Mouse (Mus musculus): ENCODE data around the gene Rassf3.

The Rassf3 gene

DNA sequence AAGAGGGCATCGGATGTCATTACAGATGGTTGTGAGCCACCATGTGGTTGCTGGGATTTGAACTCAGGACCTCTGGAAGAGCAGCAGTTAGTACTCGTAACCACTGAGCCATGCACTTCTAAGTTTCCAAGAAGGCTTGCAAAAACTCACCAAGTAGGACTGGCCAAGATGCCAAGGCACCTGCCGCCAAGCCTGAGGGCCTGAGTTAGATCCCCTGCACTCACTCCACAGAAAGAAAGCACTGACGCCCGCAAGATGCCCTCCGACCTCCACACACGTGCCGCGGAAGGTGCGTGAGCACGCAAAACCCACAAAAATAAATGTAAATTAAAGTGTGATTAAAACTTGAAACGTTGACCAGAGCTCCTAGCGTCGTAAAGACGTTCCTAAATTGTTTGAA is 111.8 kb downstream of the Rassf3 start:
- DNase-seq = peak; percentile 21 to 28

DNA sequence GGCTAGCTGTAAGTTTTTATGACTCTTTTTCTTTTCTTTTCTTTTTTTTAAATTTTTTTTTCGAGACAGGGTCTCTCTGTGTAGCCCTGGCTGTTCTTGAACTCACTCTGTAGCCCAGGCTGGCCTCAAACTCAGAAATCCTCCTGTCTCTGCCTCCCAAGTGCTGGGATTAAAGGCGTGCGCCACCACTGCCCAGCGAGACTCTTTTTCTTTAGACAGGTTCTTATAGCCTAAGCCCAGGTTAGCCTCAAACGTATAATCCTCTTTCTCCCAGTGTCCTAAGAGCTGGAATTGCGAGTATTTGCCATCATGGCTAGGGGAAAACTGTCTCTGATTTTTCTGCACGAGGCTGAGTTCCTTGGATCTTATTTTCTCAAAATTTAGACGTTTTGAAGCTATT is 112.9 kb downstream of the Rassf3 start:
- no peak for DNase-seq

DNA sequence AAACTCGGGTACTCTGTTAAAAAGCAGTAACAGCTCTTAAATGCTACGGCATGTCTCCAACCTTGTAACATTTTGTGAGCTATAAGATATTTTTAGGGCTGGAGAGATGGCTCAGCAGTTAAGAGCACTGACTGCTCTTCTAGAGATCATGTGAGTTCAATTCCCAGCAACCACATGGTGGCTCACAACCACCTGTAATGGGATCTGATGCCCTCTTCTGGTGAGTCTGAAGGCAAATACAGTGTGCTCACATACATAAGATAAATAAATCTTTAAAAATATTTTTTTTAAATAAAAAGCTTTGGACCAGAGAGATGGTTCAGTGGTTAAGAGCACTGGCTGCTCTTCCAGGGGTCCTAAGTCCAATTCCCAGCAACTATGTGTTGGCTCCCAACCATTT is 115.8 kb downstream of the Rassf3 start:
- DNase-seq = no peak

Measured in cerebellum, postnatal 10 days (tissue).